Mouse (Mus musculus): ENCODE measurements at regions not wholly inside any gene's neighbourhood (a gene's known extent, or its start where the extent isn't known, plus 50 kb on each side); places are given as distances from the start of the nearest gene placed in this dataset.
"Not testable (repeated sequence)": the region's sequence is repeated elsewhere in the genome, so short reads cannot be mapped to it uniquely, and the experiment has no call there.

DNA sequence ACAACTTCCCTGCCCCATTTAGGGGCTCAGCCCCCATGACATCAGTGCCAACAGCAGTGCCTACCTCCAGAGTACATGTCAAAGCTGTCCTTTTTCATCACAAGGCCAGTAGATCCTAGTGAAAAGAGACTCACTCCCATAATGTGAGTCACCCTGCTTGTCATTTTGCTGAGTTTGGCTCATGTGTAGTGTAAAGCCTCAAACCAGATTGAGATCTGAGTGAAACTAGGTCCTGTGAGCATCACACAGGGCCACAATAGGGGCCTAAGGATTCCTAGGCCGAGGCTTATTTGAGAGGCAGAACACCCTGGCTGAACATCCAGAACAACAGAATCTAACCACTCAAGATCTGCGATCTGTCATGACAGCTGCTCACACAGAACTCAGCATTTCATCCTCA is 163.3 kb upstream of the Gm10131 start:
- TF ChIP-seq HCFC1 (IDR thresholded peaks at IDR 0.05; ENCODE audit: borderline replicate concordance, insufficient read depth, low read length); CHD2 (IDR thresholded peaks at IDR 0.05; ENCODE audit: low read depth, low read length); ZNF384 (IDR thresholded peaks at IDR 0.05; ENCODE audit: low read depth, low read length); ZC3H11A (IDR thresholded peaks at IDR 0.05; ENCODE audit: borderline replicate concordance, low read depth, low read length); MAFK (IDR thresholded peaks at IDR 0.05; ENCODE audit: insufficient read depth, low read depth, low read length): not testable (repeated sequence)

Measured in ES-E14 (cell line).